Mouse (Mus musculus): ENCODE results near the gene Neurod2. TPM values are rescaled to one million over a fixed set of nuclear protein-coding genes. Genes with fewer than 3 reads are reported as not detected.

The Neurod2 gene
- polyA plus RNA-seq, 1 experiment = not detected

DNA sequence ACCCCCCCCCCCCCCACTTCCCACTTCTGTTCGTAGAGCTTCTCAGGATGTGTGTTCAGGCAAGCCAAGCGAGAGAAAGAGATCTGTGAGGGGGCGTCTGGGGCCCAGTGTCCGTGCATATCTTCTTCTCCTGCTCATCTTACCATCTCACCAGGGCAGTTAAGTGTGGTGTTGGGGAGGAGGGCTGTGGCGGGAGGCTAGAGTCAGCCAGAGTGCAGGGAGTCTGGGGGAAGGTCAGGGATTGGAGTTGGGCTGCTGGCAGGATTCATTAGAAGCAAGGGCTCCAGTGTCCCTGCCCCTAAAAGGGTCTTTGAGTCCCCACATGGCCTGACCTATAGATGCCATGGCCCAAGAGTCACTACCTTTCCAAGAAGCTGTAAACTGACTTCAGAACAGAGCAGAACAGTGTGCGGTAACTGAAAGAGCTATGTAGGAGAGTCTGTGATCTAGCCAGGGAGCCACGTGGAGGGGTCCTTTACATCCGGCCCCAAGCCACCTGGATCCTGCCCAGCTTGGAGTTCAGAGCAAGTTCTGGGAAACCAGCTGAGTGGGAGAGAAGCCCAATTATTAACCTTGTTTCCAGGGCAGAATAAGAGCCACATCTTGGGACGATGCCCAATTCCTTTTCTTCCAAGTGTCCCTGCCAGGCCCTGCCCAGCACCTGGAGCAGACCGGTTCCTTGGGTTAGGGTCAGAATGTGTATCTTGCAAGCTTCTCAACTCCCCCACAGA lies 6.1 kb downstream of the Neurod2 start:
- 11% methylated on average over 10 of the region's 10 CpGs for WGBS
- H3K27ac ChIP-seq (ENCODE audit: insufficient read depth, low read depth, low read length) = no peak overlapping the region
- no peak overlapping the region for H3K4me3 ChIP-seq (ENCODE audit: insufficient read depth, low read depth, low read length)
- H3K4me1 ChIP-seq (ENCODE audit: control insufficient read depth, insufficient read depth, low read length) = peaks cover 12% of the 10 kb centered on the region
- TF ChIP-seq CTCF (IDR thresholded peaks at IDR 0.05; ENCODE audit: insufficient read depth, low read depth, low read length) (no peak), POLR2A (IDR thresholded peaks at IDR 0.05; ENCODE audit: insufficient read depth, low read depth, low read length) (no peak)

DNA sequence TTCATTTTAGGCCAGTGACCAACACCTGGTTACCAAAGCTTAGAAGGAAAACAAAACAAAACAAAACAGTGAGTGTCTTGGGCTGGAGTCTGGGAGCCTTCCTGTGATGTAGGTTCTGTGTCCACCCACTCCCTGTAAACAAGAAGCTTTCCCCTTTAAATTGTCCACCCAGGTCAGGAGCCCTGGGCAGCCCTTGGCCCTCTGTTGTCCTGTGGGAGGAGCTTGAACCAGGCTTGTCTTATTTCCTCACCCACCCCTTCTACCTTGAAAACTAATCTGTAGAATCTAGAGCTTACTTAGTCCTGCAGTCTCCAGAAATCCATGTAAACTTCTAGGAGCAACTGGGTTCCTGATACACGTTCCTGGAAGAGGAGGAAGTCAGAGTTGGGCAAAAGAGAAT lies 7.3 kb downstream of the Neurod2 start:
- Histone ChIP-seq H3K4me3 (ENCODE audit: insufficient read depth, low read depth, low read length) (no peak overlapping the region), H3K27ac (ENCODE audit: insufficient read depth, low read depth, low read length) (no peak overlapping the region), H3K4me1 (ENCODE audit: control insufficient read depth, insufficient read depth, low read length) (peaks cover 3% of the 10 kb centered on the region; the same call in 1 of the 2 replicates)
- no peak for TF ChIP-seq POLR2A (IDR thresholded peaks at IDR 0.05; ENCODE audit: insufficient read depth, low read depth, low read length)
- 15% methylated on average over 1 of the region's 1 CpGs for WGBS

DNA sequence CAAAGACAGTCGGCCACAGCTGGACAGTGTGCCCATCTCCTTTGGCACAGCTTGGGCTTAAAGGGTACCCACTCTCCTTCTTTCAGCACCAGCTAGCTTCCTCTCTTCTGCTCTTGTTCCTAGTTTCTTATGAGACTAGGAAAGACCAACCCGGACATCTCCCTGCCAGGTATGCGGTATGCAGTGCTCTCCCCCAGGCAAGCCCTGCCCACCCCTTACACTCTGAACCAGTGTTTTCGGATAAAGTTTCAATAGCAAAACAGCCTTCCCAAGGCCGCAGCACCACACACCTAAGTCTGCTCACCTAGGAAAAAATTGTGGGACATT lies 7.8 kb downstream of the Neurod2 start:
- WGBS = 19% methylated on average over 5 of the region's 5 CpGs

DNA sequence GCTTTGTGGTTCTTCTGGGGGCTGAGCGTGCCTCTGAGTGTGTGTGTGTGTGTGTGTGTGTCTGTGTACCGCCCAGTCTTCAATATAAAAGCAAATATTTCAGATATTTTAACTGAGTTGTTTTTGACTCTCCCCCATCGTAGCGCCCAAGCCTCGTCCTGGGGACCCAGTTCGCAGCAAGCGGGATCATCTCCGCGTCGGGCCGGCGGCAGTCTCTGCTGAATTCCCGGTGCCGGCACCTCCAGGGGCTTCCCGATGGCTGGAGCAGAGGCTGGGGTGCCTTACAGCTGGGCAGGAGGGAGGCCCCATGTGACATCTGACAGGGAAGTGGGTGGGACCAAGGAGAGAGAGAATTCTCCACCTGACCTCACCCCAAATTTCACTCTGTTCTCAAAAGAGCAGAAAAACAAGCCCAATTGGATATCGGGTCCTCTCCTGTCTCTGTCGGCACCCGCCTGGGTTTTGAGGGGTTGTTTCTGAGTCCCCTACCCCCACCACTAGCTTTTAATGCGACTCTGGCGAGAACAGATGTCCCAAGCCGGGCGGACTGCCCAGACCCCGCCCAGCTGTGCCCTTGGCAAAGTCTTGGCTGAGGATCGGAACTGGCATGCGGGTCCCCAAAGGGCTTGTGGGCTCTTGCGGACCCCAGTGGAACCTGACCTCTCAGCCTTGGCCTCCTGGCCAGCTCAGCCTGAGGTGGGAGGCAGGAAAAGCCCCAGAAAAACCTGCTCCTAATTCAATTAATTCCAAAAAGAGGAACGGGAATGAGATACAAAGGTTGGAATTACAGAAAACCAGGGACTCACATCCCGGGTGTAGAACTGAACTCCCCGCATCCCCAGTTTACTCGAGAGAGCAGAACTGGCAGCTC lies 8.4 kb downstream of the Neurod2 start:
- 4% methylated on average over 30 of the region's 30 CpGs for WGBS
- no peak for TF ChIP-seq CTCF (IDR thresholded peaks at IDR 0.05; ENCODE audit: insufficient read depth, low read depth, low read length)
- no peak for TF ChIP-seq POLR2A (IDR thresholded peaks at IDR 0.05; ENCODE audit: insufficient read depth, low read depth, low read length)
- H3K4me3 ChIP-seq (ENCODE audit: insufficient read depth, low read depth, low read length) = no peak overlapping the region
- no peaks in the 10 kb centered on the region for H3K4me1 ChIP-seq (ENCODE audit: control insufficient read depth, insufficient read depth, low read length)
- H3K27ac ChIP-seq (ENCODE audit: insufficient read depth, low read depth, low read length) = no peak overlapping the region

More for the DNA sequence above, 7.8 kb downstream of the Neurod2 start:
- H3K27ac ChIP-seq (ENCODE audit: insufficient read depth, low read depth, low read length) = no peak overlapping the region
- H3K4me3 ChIP-seq (ENCODE audit: insufficient read depth, low read depth, low read length) = no peak overlapping the region
- no peaks in the 10 kb centered on the region for H3K4me1 ChIP-seq (ENCODE audit: control insufficient read depth, insufficient read depth, low read length)
- no peak for TF ChIP-seq CTCF (IDR thresholded peaks at IDR 0.05; ENCODE audit: insufficient read depth, low read depth, low read length)

DNA sequence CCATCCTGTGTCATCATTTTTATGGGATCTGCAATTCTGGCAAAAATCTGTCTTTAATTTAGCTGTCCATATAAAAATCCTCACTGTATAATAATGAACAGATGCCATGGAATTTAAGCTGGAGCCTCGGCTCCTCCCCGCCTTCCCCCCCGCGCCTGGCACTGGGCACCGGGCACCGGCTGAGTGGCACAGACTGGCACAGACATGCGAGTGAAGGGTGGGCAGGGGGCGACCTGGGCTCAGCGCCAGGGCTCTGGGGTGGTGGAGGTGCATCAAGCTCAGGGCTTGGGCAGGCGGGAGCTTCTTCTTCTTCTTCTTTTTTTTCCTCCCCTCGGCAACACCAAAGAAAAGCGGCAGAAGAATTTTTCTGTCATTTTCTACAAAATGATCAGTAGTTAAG lies 9.1 kb downstream of the Neurod2 start:
- 2% methylated on average over 12 of the region's 12 CpGs for WGBS
- H3K4me1 ChIP-seq (ENCODE audit: control insufficient read depth, insufficient read depth, low read length) = no peaks in the 10 kb centered on the region
- H3K27ac ChIP-seq (ENCODE audit: insufficient read depth, low read depth, low read length) = no peak overlapping the region
- no peak for TF ChIP-seq POLR2A (IDR thresholded peaks at IDR 0.05; ENCODE audit: insufficient read depth, low read depth, low read length)
- TF ChIP-seq CTCF (IDR thresholded peaks at IDR 0.05; ENCODE audit: insufficient read depth, low read depth, low read length) = no peak
- H3K4me3 ChIP-seq (ENCODE audit: insufficient read depth, low read depth, low read length) = no peak overlapping the region

DNA sequence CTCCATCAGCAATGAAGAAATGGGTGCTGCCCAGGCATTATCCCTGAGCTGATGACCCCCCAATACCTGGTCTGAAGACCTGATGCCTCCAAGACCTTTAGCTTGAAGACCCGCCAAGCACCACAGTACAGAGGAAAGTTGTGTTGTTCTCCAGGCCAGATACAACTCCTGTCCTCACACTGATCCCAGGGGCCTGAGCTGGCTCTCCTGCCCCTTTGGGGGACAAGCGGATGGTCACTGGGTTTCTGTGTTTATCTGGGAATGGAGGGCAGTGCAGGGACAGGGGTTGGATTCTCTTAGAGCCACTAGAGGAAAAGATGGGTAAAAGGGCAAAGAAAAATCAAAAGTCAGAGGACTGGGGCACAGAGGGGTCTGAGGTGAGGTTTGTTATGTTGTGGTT lies 9.5 kb downstream of the Neurod2 start:
- Histone ChIP-seq H3K4me1 (ENCODE audit: control insufficient read depth, insufficient read depth, low read length) (no peaks in the 10 kb centered on the region), H3K27ac (ENCODE audit: insufficient read depth, low read depth, low read length) (no peak overlapping the region), H3K4me3 (ENCODE audit: insufficient read depth, low read depth, low read length) (no peak overlapping the region)
- TF ChIP-seq CTCF (IDR thresholded peaks at IDR 0.05; ENCODE audit: insufficient read depth, low read depth, low read length) = no peak
- TF ChIP-seq POLR2A (IDR thresholded peaks at IDR 0.05; ENCODE audit: insufficient read depth, low read depth, low read length) = no peak
- WGBS = 11% methylated on average over 2 of the region's 2 CpGs

DNA sequence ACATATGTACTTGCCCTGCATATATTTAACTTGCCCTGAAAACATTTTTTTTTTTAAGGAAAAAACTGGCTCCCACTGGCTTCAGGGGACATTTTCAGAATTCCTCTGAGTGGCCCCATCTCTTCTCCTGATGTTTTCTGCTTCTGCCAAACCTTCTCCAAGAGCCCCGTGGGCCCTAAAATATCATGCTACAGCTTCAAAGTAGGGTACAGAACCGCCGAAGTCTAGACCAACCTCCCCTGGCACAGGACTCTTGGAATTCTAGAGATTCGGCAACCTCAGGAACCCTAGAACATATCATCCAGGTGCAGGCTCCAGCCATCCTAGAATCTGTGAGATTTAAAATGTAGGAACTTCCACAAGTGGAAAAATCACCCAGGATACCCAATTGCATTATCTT lies 9.9 kb downstream of the Neurod2 start:
- 12% methylated on average over 4 of the region's 4 CpGs for WGBS

DNA sequence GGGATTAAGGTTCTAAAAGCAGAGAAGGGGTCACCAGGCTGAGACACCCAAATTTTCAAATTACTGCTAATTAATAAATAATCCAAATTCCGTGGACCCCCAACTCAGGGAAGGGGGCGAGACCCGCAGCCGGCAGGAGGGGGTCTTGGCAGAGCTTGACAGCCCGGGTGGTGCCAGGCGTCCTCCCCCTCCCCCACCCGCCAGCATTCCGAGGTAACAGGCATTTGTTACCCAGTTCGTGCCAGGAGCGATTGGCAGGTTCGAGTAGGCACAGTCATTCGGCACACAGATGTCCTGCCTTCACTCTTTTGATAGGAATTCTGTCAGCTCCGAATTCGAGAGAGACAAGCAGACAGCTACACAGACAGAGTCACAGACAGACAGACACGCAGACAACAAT lies 10.3 kb downstream of the Neurod2 start:
- Histone ChIP-seq H3K4me1 (ENCODE audit: control insufficient read depth, insufficient read depth, low read length) (no peaks in the 10 kb centered on the region), H3K4me3 (ENCODE audit: insufficient read depth, low read depth, low read length) (no peak overlapping the region), H3K27ac (ENCODE audit: insufficient read depth, low read depth, low read length) (no peak overlapping the region)
- WGBS = 1% methylated on average over 15 of the region's 15 CpGs
- no peak for TF ChIP-seq CTCF (IDR thresholded peaks at IDR 0.05; ENCODE audit: insufficient read depth, low read depth, low read length)
- no peak for TF ChIP-seq POLR2A (IDR thresholded peaks at IDR 0.05; ENCODE audit: insufficient read depth, low read depth, low read length)

More for the DNA sequence above, 9.9 kb downstream of the Neurod2 start:
- H3K4me3 ChIP-seq (ENCODE audit: insufficient read depth, low read depth, low read length) = no peak overlapping the region
- no peak overlapping the region for H3K27ac ChIP-seq (ENCODE audit: insufficient read depth, low read depth, low read length)
- H3K4me1 ChIP-seq (ENCODE audit: control insufficient read depth, insufficient read depth, low read length) = no peaks in the 10 kb centered on the region
- no peak for TF ChIP-seq POLR2A (IDR thresholded peaks at IDR 0.05; ENCODE audit: insufficient read depth, low read depth, low read length)
- TF ChIP-seq CTCF (IDR thresholded peaks at IDR 0.05; ENCODE audit: insufficient read depth, low read depth, low read length) = no peak

DNA sequence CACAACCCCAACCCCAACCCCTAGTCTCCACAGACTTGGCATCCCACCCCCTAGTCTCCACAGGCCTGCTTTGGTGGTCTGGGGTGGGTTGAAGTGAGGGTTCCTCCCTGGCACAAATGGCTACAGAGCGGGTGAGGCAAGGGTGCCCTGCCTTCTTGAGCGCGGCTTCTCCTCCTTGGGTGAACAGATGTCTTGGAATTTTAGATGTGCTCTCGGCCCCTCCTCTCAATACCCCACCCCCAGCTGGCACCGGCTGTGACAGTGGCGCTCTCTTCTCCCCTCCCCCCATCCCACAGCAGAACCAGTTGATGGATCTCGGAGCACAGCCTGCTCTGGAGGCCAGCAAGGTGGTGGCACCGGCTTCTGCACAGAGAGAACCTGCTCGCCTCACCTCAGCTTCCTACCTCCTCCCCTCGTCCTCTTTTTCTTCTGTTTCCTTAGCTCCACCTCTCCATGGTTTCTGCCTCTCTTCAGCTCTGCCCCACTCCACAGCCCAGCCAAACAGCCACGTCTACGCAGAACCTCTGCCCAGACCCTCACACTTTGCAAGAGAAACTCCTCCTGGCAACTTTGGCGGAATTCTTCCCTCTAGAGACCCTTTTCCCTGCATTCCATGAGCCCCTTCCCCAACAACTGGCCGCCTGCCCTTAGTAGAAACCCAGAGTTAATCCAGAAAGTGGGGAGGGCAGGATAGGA lies 10.9 kb downstream of the Neurod2 start:
- Histone ChIP-seq H3K4me1 (ENCODE audit: control insufficient read depth, insufficient read depth, low read length) (peaks cover 4% of the 10 kb centered on the region), H3K27ac (ENCODE audit: insufficient read depth, low read depth, low read length) (no peak overlapping the region), H3K4me3 (ENCODE audit: insufficient read depth, low read depth, low read length) (no peak overlapping the region)
- no peak for TF ChIP-seq CTCF (IDR thresholded peaks at IDR 0.05; ENCODE audit: insufficient read depth, low read depth, low read length)
- TF ChIP-seq POLR2A (IDR thresholded peaks at IDR 0.05; ENCODE audit: insufficient read depth, low read depth, low read length) = no peak
- 4% methylated on average over 14 of the region's 14 CpGs for WGBS

All from olfactory bulb, adult 2 months (tissue).